Mouse (Mus musculus) myocyte (in vitro differentiated cells): Measurements from ENCODE around the gene Abcf1. TPM values are rescaled to one million over a fixed set of nuclear protein-coding genes. Genes with fewer than 3 reads are reported as not detected.
A peak's percentile ranks its signal among the peaks of the same experiment; 100 is the strongest.
"Not testable (repeated sequence)": the region's sequence is repeated elsewhere in the genome, so short reads cannot be mapped to it uniquely, and the experiment has no call there.

Experiments
- H3K27me3 ChIP-seq: one replicate; pipeline ENCODE4 v1.6.1; 2011; ENCODE audit not compliant: control insufficient read depth, insufficient read depth, insufficient read length
- H3K36me3 ChIP-seq: one replicate; pipeline ENCODE4 v1.6.1; 2011; ENCODE audit not compliant: control insufficient read depth, insufficient read depth
- H3K4me2 ChIP-seq: one replicate; pipeline ENCODE4 v1.6.1; 2011; ENCODE audit warnings: low read depth, control low read depth
- H3K4me3 ChIP-seq: one replicate; pipeline ENCODE4 v1.5.1; 2011; ENCODE audit warnings: mild to moderate bottlenecking, control low read depth, moderate library complexity
- H3K79me2 ChIP-seq: one replicate; pipeline ENCODE4 v1.6.1; 2011; ENCODE audit not compliant: control insufficient read depth, insufficient read depth
- H3ac ChIP-seq: one replicate; pipeline ENCODE4 v1.6.1; 2011; ENCODE audit not compliant: control insufficient read depth, insufficient read length
- CEBPB ChIP-seq: IDR thresholded peaks from 2 replicates; pipeline ENCODE4 v1.6.1; 2011; ENCODE audit warnings: mild to moderate bottlenecking, moderate library complexity; ENCODE audit not compliant: poor library complexity, insufficient read depth, severe bottlenecking
- E2F4 ChIP-seq: IDR thresholded peaks from one replicate; pipeline ENCODE4 v1.6.1; 2011; ENCODE audit warnings: mild to moderate bottlenecking, control low read depth, moderate library complexity; ENCODE audit not compliant: insufficient read depth
- MAX ChIP-seq: IDR thresholded peaks from one replicate; pipeline ENCODE4 v1.6.1; 2011; ENCODE audit warnings: low read depth, mild to moderate bottlenecking, control low read depth
- MYOD1 ChIP-seq, 3 experiments: IDR thresholded peaks; one replicate each; pipeline ENCODE4 v1.6.1; 2011; ENCODE audit warnings: control low read depth in 2 of 3, low read depth in 2 of 3, mild to moderate bottlenecking in 2 of 3, moderate library complexity in 1 of 3; ENCODE audit not compliant: insufficient read length in 2 of 3, control insufficient read depth in 1 of 3
- MYOG ChIP-seq, 3 experiments: IDR thresholded peaks; one replicate each; pipeline ENCODE4 v1.6.1; 2011; ENCODE audit warnings: control low read depth in 2 of 3, low read depth in 2 of 3, mild to moderate bottlenecking in 2 of 3; ENCODE audit not compliant: insufficient read length in 2 of 3, control insufficient read depth in 1 of 3, insufficient read depth in 1 of 3
- POLR2A ChIP-seq: IDR thresholded peaks from one replicate; pipeline ENCODE4 v1.6.1; 2011; ENCODE audit warnings: low read depth, mild to moderate bottlenecking, control low read depth, moderate library complexity; ENCODE audit not compliant: insufficient read length
- POLR2AphosphoS2 ChIP-seq: IDR thresholded peaks from one replicate; pipeline ENCODE4 v1.6.1; 2011; ENCODE audit warnings: low read depth, control low read depth; ENCODE audit not compliant: insufficient read length
- REST ChIP-seq: IDR thresholded peaks from one replicate; pipeline ENCODE4 v1.6.1; 2011; ENCODE audit warnings: mild to moderate bottlenecking, control low read depth, moderate library complexity; ENCODE audit not compliant: insufficient read depth, insufficient read length
- SRF ChIP-seq: IDR thresholded peaks from one replicate; pipeline ENCODE4 v1.6.1; 2011; ENCODE audit warnings: low read depth; ENCODE audit not compliant: control insufficient read depth, insufficient read length
- TCF12 ChIP-seq: IDR thresholded peaks from one replicate; pipeline ENCODE4 v1.6.1; 2011; ENCODE audit warnings: mild to moderate bottlenecking, control low read depth; ENCODE audit not compliant: poor library complexity, insufficient read depth, severe bottlenecking
- TCF3 ChIP-seq: IDR thresholded peaks from one replicate; pipeline ENCODE4 v1.6.1; 2011; ENCODE audit warnings: low read depth, control low read depth; ENCODE audit not compliant: insufficient read length
- USF1 ChIP-seq: IDR thresholded peaks from one replicate; pipeline ENCODE4 v1.6.1; 2011; ENCODE audit warnings: low read depth, mild to moderate bottlenecking, control low read depth, moderate library complexity
- polyA plus RNA-seq: library from polyadenylated mRNA; unstranded; fragments of >200 nt; fragmentation: generic; extraction: Trizol; gene quantifications from one replicate; pipeline ENCODE4 v1.2.1, GENCODE M21; 2012; ENCODE audit warnings: missing spikeins

Gene Abcf1
- polyA plus RNA-seq, 1 experiment, result 90.1 TPM

DNA sequence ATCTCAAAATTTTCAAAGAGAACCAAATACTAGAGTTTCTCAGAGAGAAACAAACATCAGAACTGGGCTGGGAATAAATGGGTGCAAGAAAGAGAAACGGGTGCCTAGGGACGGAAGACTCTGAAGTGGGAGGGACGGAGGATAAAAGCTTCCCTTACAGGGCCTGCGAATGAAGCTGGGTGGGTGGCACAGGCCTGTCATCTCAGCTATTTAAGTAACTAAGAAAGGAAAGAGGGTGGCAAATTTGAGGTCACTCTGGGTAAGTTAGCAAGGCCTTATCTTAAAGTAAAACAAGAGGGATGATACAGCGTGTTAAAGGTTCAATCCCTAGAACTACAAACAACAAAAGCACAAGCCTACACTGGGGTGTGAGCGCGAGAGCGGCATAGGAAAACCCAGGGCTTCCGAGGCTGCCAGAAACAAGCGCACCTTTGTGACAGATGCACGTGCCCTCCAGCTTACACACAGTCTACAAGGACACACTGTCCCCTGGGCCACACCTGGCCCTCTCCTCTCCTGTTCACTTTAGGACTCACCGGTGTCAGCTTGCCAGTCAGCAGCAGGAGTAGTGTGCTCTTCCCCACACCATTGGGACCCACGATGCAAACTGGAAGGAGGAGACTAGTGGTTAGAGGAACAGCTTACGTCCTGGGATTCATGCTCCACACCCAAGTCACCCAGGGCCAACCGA lies 10.9 kb downstream of the Abcf1 start:
- Histone ChIP-seq H3K36me3 (peaks cover 40% of the 10 kb centered on the region), H3K4me2 (no peak overlapping the region), H3ac (no peak overlapping the region), H3K27me3 (no peaks in the 10 kb centered on the region), H3K79me2 (no peaks in the 10 kb centered on the region), H3K4me3 (no peak overlapping the region)
- TF ChIP-seq TCF3 (no peak), MYOG (IDR thresholded peaks at IDR 0.05; ENCODE audit: control insufficient read depth in 1 of 3, insufficient read depth in 1 of 3, insufficient read length in 2 of 3, low read depth in 2 of 3) (no peak), MAX (no peak), POLR2AphosphoS2 (no peak), E2F4 (no peak), SRF (no peak), CEBPB (no peak), MYOD1 (IDR thresholded peaks at IDR 0.05; ENCODE audit: control insufficient read depth in 1 of 3, insufficient read length in 2 of 3, low read depth in 2 of 3) (no peak), USF1 (no peak), REST (no peak), POLR2A (no peak), TCF12 (no peak)

GRCm38 (mm10) chr17:35954665-35955064 lies 14.9 kb downstream of the Abcf1 start:
- Histone ChIP-seq H3K79me2 (no peaks in the 10 kb centered on the region), H3K4me2 (no peak overlapping the region), H3K36me3 (peaks cover 22% of the 10 kb centered on the region), H3ac (no peak overlapping the region), H3K27me3 (no peaks in the 10 kb centered on the region), H3K4me3 (no peak overlapping the region)
- TF ChIP-seq MYOG (IDR thresholded peaks at IDR 0.05; ENCODE audit: control insufficient read depth in 1 of 3, insufficient read depth in 1 of 3, insufficient read length in 2 of 3, low read depth in 2 of 3), result no peak
- peak; percentile 64 for TF ChIP-seq POLR2AphosphoS2

- not testable (repeated sequence) for H3K27me3 ChIP-seq, H3K4me2 ChIP-seq, H3K79me2 ChIP-seq, H3ac ChIP-seq, H3K4me3 ChIP-seq
- peaks cover 10% of the 10 kb centered on the region for H3K36me3 ChIP-seq
These were observed 17.0 kb downstream of the Abcf1 start for GRCm38 (mm10) chr17:35952559-35952958.

DNA sequence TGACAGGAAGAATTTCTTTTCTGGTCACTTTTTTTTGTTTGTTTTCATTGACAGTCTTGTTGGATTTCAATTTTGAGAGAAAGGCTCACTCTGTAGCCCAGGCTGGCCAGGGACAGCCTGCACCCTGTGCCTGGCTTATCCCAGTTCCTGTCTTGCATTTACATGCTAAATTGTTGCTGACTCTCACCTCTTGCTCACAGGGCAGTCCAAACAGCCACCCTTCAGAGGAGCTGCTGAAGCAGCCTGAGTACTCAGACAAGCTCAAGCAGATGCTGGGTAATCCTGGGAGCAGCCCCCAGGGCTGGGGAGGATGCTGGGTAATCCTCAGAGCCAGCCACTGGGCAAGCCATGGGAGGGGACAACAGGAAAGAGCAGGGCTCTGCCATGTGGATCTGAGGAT lies 18.6 kb downstream of the Abcf1 start:
- not testable (repeated sequence) for H3K4me3 ChIP-seq, H3K27me3 ChIP-seq, H3K4me2 ChIP-seq, H3ac ChIP-seq, H3K79me2 ChIP-seq, H3K36me3 ChIP-seq

DNA sequence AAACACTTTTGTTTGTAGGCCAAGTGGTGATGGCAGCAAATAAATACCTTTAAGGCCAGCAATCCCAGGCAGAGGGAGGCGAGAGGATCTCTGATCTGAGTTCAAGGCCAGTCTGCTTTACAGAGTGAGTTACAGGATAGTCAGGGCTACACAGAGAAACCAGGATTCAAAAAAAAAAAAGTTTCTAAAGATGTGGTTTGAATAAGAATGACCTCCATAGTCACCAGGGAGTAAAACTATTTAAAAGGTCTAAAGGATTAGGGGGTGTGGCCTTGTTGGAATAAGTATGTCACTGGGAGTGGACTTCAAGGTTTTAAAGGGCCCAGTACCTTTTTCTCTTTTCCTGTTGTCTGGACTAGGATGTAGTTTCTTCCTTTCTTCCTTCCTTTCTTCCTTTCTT lies 29.6 kb downstream of the Abcf1 start:
- H3K27me3 ChIP-seq, result no peaks in the 10 kb centered on the region
- no peak overlapping the region for H3ac ChIP-seq
- H3K79me2 ChIP-seq, result no peaks in the 10 kb centered on the region
- TF ChIP-seq POLR2AphosphoS2 (no peak), E2F4 (no peak), USF1 (no peak), REST (no peak), TCF3 (no peak), CEBPB (no peak), SRF (no peak), MYOD1 (IDR thresholded peaks at IDR 0.05; ENCODE audit: control insufficient read depth in 1 of 3, insufficient read length in 2 of 3, low read depth in 2 of 3) (no peak), POLR2A (no peak), TCF12 (no peak), MYOG (IDR thresholded peaks at IDR 0.05; ENCODE audit: control insufficient read depth in 1 of 3, insufficient read depth in 1 of 3, insufficient read length in 2 of 3, low read depth in 2 of 3) (no peak), MAX (no peak)
- H3K36me3 ChIP-seq, result no peaks in the 10 kb centered on the region
- no peak overlapping the region for H3K4me2 ChIP-seq
- no peak overlapping the region for H3K4me3 ChIP-seq

DNA sequence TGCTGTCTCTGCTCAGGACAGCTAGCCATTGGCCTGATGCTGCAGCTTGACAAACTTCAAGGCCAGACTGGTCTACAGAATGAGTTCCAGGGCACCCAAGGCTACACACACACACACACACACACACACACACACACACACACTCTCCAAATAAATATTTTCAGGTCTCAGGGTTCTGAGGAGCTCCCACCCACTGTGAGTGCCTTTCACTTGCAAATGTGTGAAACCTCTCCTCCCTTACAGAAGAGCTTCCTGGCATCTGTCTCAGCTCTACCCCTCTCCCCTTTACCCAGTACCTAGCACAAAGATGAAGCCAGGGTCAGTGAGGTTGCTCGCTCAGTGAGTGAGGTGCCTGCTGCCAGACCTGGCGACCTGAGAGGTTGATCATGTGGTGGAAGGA lies 30.5 kb downstream of the Abcf1 start:
- Histone ChIP-seq H3K27me3 (no peaks in the 10 kb centered on the region), H3K79me2 (no peaks in the 10 kb centered on the region), H3K36me3 (no peaks in the 10 kb centered on the region), H3K4me2 (no peak overlapping the region), H3K4me3 (no peak overlapping the region), H3ac (no peak overlapping the region)
- TF ChIP-seq SRF (no peak), MYOG (IDR thresholded peaks at IDR 0.05; ENCODE audit: control insufficient read depth in 1 of 3, insufficient read depth in 1 of 3, insufficient read length in 2 of 3, low read depth in 2 of 3) (no peak), POLR2AphosphoS2 (no peak), E2F4 (no peak), TCF3 (no peak), MYOD1 (IDR thresholded peaks at IDR 0.05; ENCODE audit: control insufficient read depth in 1 of 3, insufficient read length in 2 of 3, low read depth in 2 of 3) (no peak)
